Mouse (Mus musculus): ENCODE data around the gene Zdhhc13.

- no peak for TF ChIP-seq POLR2A (IDR thresholded peaks at IDR 0.05; ENCODE audit: borderline replicate concordance, control insufficient read depth, low read depth, low read length)
- TF ChIP-seq CTCF (IDR thresholded peaks at IDR 0.05; ENCODE audit: control insufficient read depth, insufficient read depth, low read length) = no peak
These were observed 76.1 kb downstream of the Zdhhc13 start for GRCm38 (mm10) chr7:48864671-48865458.

All from bone marrow, adult 2 months (tissue).